Mouse (Mus musculus): ENCODE measurements around the gene Mettl22. TPM values are rescaled to one million over a fixed set of nuclear protein-coding genes. Genes with fewer than 3 reads are reported as not detected.

The Mettl22 gene
- polyA plus RNA-seq, 1 experiment from 2014 or later, result 66.2 TPM

DNA sequence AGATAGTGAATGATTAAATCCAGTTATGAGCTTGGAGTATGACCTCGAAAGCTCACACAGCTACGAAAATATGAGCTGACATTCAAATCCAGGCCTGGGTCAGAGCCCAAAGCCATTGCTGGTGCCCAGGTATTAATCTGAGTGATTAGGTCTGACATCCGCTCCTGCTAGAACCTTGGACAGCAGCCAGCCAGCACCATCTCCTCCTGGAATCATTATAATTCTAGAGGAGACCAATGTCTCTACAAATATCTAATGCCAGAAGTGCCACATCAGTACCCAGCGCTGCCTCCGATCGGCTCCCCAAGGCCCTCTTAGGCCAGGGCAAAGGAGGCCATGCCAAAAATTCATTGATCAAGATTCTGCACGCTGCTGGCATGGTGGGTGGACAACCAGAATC lies 25.7 kb upstream of the Mettl22 start:
- 83% methylated on average over 7 of the region's 7 CpGs for WGBS
- H3K4me2 ChIP-seq (ENCODE audit: low read length), result no peak overlapping the region
- H3K4me3 ChIP-seq (ENCODE audit: low read depth, low read length), result no peak overlapping the region
- no peaks in the 10 kb centered on the region for H3K9me3 ChIP-seq (replicated peaks; ENCODE audit: control insufficient read depth, low read length, poor library complexity, severe bottlenecking)
- no peak overlapping the region for H3K27ac ChIP-seq (ENCODE audit: low read length)
- no peaks in the 10 kb centered on the region for H3K4me1 ChIP-seq (ENCODE audit: control insufficient read depth, insufficient read depth, low read length)
- H3K9ac ChIP-seq (ENCODE audit: low read depth, low read length), result no peak overlapping the region
- ATAC-seq, result no peak
- no peaks in the 10 kb centered on the region for H3K36me3 ChIP-seq (ENCODE audit: control insufficient read depth, insufficient read depth, low read length)
- no peaks in the 10 kb centered on the region for H3K27me3 ChIP-seq (ENCODE audit: control insufficient read depth, insufficient read depth, low read depth, low read length)

DNA sequence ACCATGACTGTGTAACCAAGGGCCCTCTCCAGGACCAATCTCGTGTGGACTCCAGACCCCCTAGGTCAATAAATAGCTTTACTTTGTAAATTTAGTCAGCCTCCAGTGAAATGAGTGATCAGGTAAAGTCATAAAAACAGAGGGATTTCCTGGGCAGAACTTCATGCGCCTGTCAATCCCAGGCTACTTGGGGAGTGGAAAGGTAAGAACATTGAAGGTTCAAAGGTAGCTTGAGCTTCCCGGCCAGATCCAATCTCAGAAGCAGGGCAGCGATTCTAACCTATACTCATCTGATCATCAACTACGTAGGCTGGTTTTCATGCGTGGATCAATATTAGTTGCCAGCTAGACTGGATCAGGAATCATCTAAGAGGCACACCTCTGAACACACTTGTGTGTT lies 24.3 kb upstream of the Mettl22 start:
- no peaks in the 10 kb centered on the region for H3K36me3 ChIP-seq (ENCODE audit: control insufficient read depth, insufficient read depth, low read length)
- ATAC-seq, result no peak
- no peaks in the 10 kb centered on the region for H3K27me3 ChIP-seq (ENCODE audit: control insufficient read depth, insufficient read depth, low read depth, low read length)
- H3K9me3 ChIP-seq (replicated peaks; ENCODE audit: control insufficient read depth, low read length, poor library complexity, severe bottlenecking), result no peaks in the 10 kb centered on the region
- H3K4me3 ChIP-seq (ENCODE audit: low read depth, low read length), result no peak overlapping the region
- H3K9ac ChIP-seq (ENCODE audit: low read depth, low read length), result no peak overlapping the region
- no peak overlapping the region for H3K4me2 ChIP-seq (ENCODE audit: low read length)
- no peak overlapping the region for H3K27ac ChIP-seq (ENCODE audit: low read length)
- 92% methylated on average over 6 of the region's 6 CpGs for WGBS
- H3K4me1 ChIP-seq (ENCODE audit: control insufficient read depth, insufficient read depth, low read length), result no peaks in the 10 kb centered on the region

- H3K4me3 ChIP-seq (ENCODE audit: low read depth, low read length), result no peak overlapping the region
- no peak overlapping the region for H3K4me2 ChIP-seq (ENCODE audit: low read length)
- no peaks in the 10 kb centered on the region for H3K36me3 ChIP-seq (ENCODE audit: control insufficient read depth, insufficient read depth, low read length)
- 98% methylated on average over 2 of the region's 2 CpGs for WGBS
- H3K27me3 ChIP-seq (ENCODE audit: control insufficient read depth, insufficient read depth, low read depth, low read length), result no peaks in the 10 kb centered on the region
- no peaks in the 10 kb centered on the region for H3K9me3 ChIP-seq (replicated peaks; ENCODE audit: control insufficient read depth, low read length, poor library complexity, severe bottlenecking)
- H3K9ac ChIP-seq (ENCODE audit: low read depth, low read length), result no peak overlapping the region
- H3K4me1 ChIP-seq (ENCODE audit: control insufficient read depth, insufficient read depth, low read length), result peaks cover 6% of the 10 kb centered on the region; the same call in 1 of the 2 replicates
- no peak for ATAC-seq
- no peak overlapping the region for H3K27ac ChIP-seq (ENCODE audit: low read length)
These were observed 17.3 kb upstream of the Mettl22 start for GRCm38 (mm10) chr16:8453301-8453700.

- Histone ChIP-seq H3K27me3 (ENCODE audit: control insufficient read depth, insufficient read depth, low read depth, low read length) (no peaks in the 10 kb centered on the region), H3K4me2 (ENCODE audit: low read length) (no peak overlapping the region), H3K9ac (ENCODE audit: low read depth, low read length) (no peak overlapping the region), H3K9me3 (replicated peaks; ENCODE audit: control insufficient read depth, low read length, poor library complexity, severe bottlenecking) (no peaks in the 10 kb centered on the region), H3K27ac (ENCODE audit: low read length) (0 out of 2 replicates have a peak overlapping the region, but pooled peaks have one; percentile 10), H3K36me3 (ENCODE audit: control insufficient read depth, insufficient read depth, low read length) (no peaks in the 10 kb centered on the region), H3K4me1 (ENCODE audit: control insufficient read depth, insufficient read depth, low read length) (peaks cover 6% of the 10 kb centered on the region; the same call in 1 of the 2 replicates), H3K4me3 (ENCODE audit: low read depth, low read length) (no peak overlapping the region)
- 57% methylated on average over 2 of the region's 2 CpGs for WGBS
- ATAC-seq, result peak; percentile 48
These were observed 15.4 kb upstream of the Mettl22 start for GRCm38 (mm10) chr16:8455221-8455620.

- Histone ChIP-seq H3K9me3 (replicated peaks; ENCODE audit: control insufficient read depth, low read length, poor library complexity, severe bottlenecking) (no peaks in the 10 kb centered on the region), H3K4me1 (ENCODE audit: control insufficient read depth, insufficient read depth, low read length) (peaks cover 6% of the 10 kb centered on the region; the same call in 1 of the 2 replicates), H3K9ac (ENCODE audit: low read depth, low read length) (no peak overlapping the region), H3K36me3 (ENCODE audit: control insufficient read depth, insufficient read depth, low read length) (no peaks in the 10 kb centered on the region), H3K27ac (ENCODE audit: low read length) (no peak overlapping the region), H3K27me3 (ENCODE audit: control insufficient read depth, insufficient read depth, low read depth, low read length) (no peaks in the 10 kb centered on the region), H3K4me2 (ENCODE audit: low read length) (no peak overlapping the region), H3K4me3 (ENCODE audit: low read depth, low read length) (no peak overlapping the region)
- no peak for ATAC-seq
- 93% methylated on average over 4 of the region's 4 CpGs for WGBS
These were observed 12.2 kb upstream of the Mettl22 start for GRCm38 (mm10) chr16:8458391-8458790.

GRCm38 (mm10) chr16:8459098-8459497 lies 11.5 kb upstream of the Mettl22 start:
- 33% methylated on average over 6 of the region's 6 CpGs for WGBS
- ATAC-seq, result no peak
- no peaks in the 10 kb centered on the region for H3K9me3 ChIP-seq (replicated peaks; ENCODE audit: control insufficient read depth, low read length, poor library complexity, severe bottlenecking)
- no peaks in the 10 kb centered on the region for H3K27me3 ChIP-seq (ENCODE audit: control insufficient read depth, insufficient read depth, low read depth, low read length)
- no peak overlapping the region for H3K27ac ChIP-seq (ENCODE audit: low read length)
- H3K9ac ChIP-seq (ENCODE audit: low read depth, low read length), result no peak overlapping the region
- H3K36me3 ChIP-seq (ENCODE audit: control insufficient read depth, insufficient read depth, low read length), result no peaks in the 10 kb centered on the region
- H3K4me3 ChIP-seq (ENCODE audit: low read depth, low read length), result no peak overlapping the region
- H3K4me2 ChIP-seq (ENCODE audit: low read length), result no peak overlapping the region
- peaks cover 6% of the 10 kb centered on the region; the same call in 1 of the 2 replicates for H3K4me1 ChIP-seq (ENCODE audit: control insufficient read depth, insufficient read depth, low read length)

DNA sequence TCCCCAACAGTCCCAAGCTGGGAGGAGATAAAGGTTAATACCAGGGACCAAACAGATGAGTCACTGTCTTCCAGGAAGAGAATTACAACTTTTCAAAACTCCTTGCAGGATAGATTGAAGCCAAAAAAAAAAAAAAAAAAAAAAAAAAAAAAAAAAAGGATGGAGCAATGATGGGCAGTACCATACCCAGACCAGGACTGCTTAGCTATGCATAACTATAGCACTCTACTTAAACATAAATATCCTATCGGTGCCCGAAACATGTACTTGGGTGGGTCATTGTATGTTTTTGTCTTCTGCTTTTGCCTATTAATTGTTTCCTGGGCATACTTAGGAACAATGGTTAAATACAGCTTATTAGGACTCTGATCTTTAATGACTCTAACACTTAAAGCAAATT lies 456 bp upstream of the Mettl22 start:
- Histone ChIP-seq H3K4me3 (ENCODE audit: low read depth, low read length) (peak overlapping the region; percentile 85), H3K4me1 (ENCODE audit: control insufficient read depth, insufficient read depth, low read length) (peaks cover 8% of the 10 kb centered on the region), H3K27me3 (ENCODE audit: control insufficient read depth, insufficient read depth, low read depth, low read length) (peaks cover 11% of the 10 kb centered on the region; the same call in 1 of the 2 replicates), H3K4me2 (ENCODE audit: low read length) (peak overlapping the region; percentile 72), H3K36me3 (ENCODE audit: control insufficient read depth, insufficient read depth, low read length) (0 out of 2 replicates have a peak, but pooled peaks cover 6% of the 10 kb centered on the region), H3K9me3 (replicated peaks; ENCODE audit: control insufficient read depth, low read length, poor library complexity, severe bottlenecking) (no peaks in the 10 kb centered on the region), H3K27ac (ENCODE audit: low read length) (no peak overlapping the region), H3K9ac (ENCODE audit: low read depth, low read length) (no peak overlapping the region; the same call in 1 of the 2 replicates)
- ATAC-seq, result peak; percentile 77
- 84% methylated on average over 2 of the region's 2 CpGs for WGBS

- H3K27ac ChIP-seq (ENCODE audit: low read length), result no peak overlapping the region
- no peak overlapping the region for H3K4me3 ChIP-seq (ENCODE audit: low read depth, low read length)
- H3K9ac ChIP-seq (ENCODE audit: low read depth, low read length), result no peak overlapping the region
- no peak for ATAC-seq
- no peaks in the 10 kb centered on the region for H3K27me3 ChIP-seq (ENCODE audit: control insufficient read depth, insufficient read depth, low read depth, low read length)
- H3K4me1 ChIP-seq (ENCODE audit: control insufficient read depth, insufficient read depth, low read length), result no peaks in the 10 kb centered on the region
- peaks cover 14% of the 10 kb centered on the region for H3K36me3 ChIP-seq (ENCODE audit: control insufficient read depth, insufficient read depth, low read length)
- no peaks in the 10 kb centered on the region for H3K9me3 ChIP-seq (replicated peaks; ENCODE audit: control insufficient read depth, low read length, poor library complexity, severe bottlenecking)
- H3K4me2 ChIP-seq (ENCODE audit: low read length), result no peak overlapping the region
- WGBS, result 92% methylated on average over 9 of the region's 9 CpGs
These were observed 16.9 kb downstream of the Mettl22 start for GRCm38 (mm10) chr16:8487396-8488005.

DNA sequence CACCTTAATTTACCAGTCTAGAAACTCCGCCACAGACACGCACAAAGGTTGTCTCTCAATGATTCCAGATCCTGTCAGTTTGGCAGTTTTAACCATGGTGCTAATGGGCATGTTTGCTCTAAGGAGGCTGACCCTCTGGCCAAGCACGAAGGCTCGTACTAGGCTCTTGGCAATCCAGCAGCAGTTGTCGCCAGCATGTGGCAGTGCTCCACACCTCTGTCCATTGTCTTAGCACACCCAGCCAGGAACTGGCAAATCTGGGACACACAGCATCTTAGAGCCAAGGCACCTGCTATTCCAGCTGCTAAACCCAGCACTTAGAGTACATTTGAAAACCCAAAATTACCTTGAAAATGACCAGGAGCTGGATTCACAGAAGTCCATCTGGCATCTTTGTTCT lies 18.8 kb downstream of the Mettl22 start:
- ATAC-seq, result no peak

More for the DNA sequence above, 18.8 kb downstream of the Mettl22 start:
- Histone ChIP-seq H3K4me1 (ENCODE audit: control insufficient read depth, insufficient read depth, low read length) (no peaks in the 10 kb centered on the region), H3K9ac (ENCODE audit: low read depth, low read length) (no peak overlapping the region), H3K4me3 (ENCODE audit: low read depth, low read length) (no peak overlapping the region), H3K4me2 (ENCODE audit: low read length) (no peak overlapping the region), H3K9me3 (replicated peaks; ENCODE audit: control insufficient read depth, low read length, poor library complexity, severe bottlenecking) (no peaks in the 10 kb centered on the region), H3K27ac (ENCODE audit: low read length) (no peak overlapping the region), H3K36me3 (ENCODE audit: control insufficient read depth, insufficient read depth, low read length) (peaks cover 14% of the 10 kb centered on the region), H3K27me3 (ENCODE audit: control insufficient read depth, insufficient read depth, low read depth, low read length) (no peaks in the 10 kb centered on the region)
- WGBS, result 65% methylated on average over 5 of the region's 5 CpGs
